Mouse (Mus musculus) testis, adult 2 months (tissue): ENCODE measurements at regions not wholly inside any gene's neighbourhood (a gene's known extent, or its start where the extent isn't known, plus 50 kb on each side); places are given as distances from the start of the nearest gene placed in this dataset.

Experiments used
- CTCF ChIP-seq: fragments of 200-500 bp; IDR thresholded peaks from 2 replicates; pipeline ENCODE4 v1.5.1; 2012; ENCODE audit warnings: low read depth, mild to moderate bottlenecking, inconsistent platforms, low read length, moderate library complexity; ENCODE audit not compliant: control insufficient read depth, insufficient read depth, insufficient replicate concordance
- POLR2A ChIP-seq: fragments of 200-500 bp; IDR thresholded peaks from 2 replicates; pipeline ENCODE4 v1.6.1; 2012; ENCODE audit warnings: low read depth, mild to moderate bottlenecking, inconsistent platforms, low read length, moderate library complexity; ENCODE audit not compliant: control insufficient read depth

GRCm38 (mm10) chr16:51086556-51086955 lies 495.6 kb upstream of the Ccdc54 start:
- TF ChIP-seq POLR2A (no peak), CTCF (no peak)
